ENCODE assay signal across 11 mouse cellular contexts in the genomic region with DNA sequence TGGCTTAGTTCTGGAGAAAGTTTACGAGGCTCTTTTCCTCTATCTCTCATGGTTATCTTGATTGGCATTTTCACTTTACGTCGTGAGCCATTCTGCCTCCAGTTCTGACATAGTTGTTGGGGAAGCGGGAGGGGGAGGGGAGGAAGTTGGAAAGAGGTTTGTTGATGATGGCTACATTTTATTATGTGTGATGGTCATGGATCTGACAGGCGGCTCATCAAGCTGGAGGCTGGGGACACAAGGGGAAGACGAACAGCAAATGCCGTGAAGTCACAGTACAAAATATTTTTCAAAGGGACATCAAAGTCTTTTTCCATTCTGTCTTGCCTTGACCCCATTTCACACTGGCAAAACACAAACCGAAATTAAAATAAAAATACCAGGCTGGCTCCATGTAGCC.
DNase-seq lines count a peak whose midpoint lies in the region; ATAC-seq and TF ChIP-seq lines count a peak whose summit lies in the region.
"Had no signal": no experiment of that assay in that cellular context is flagged by ENCODE, and none has a peak within 500 bp of the region (broad histone marks: within the 10 kb centered on the region; RNA-seq: fewer than 3 reads in every experiment).

No protein-coding gene starts in this region.

- no peak for TF ChIP-seq CTCF in lung, embryonic 14.5 days (IDR thresholded peaks at IDR 0.05; ENCODE audit: low read depth)
- TF ChIP-seq CTCF in lung, adult 2 months (IDR thresholded peaks at IDR 0.05; ENCODE audit: insufficient read depth, low read length), result no peak

- no peak overlapping the region for H3K4me3 ChIP-seq in lung, embryonic 14.5 days (ENCODE audit: low read depth, low read length)
- no peak overlapping the region for H3K4me3 ChIP-seq in lung, adult 2 months (replicated peaks; ENCODE audit: extremely low read depth, low read depth, low read length)
- no peak overlapping the region for H3K4me3 ChIP-seq in limb, embryonic 15.5 days
- no peak overlapping the region for H3K4me3 ChIP-seq in stomach, embryonic 16.5 days (replicated peaks; ENCODE audit: low read length)
- no peak overlapping the region for H3K4me3 ChIP-seq in midbrain, embryonic 15.5 days

- peak; percentile 73 to 87 for DNase-seq in adrenal gland, adult (ENCODE audit: inconsistent age in 2 of 2, low spot score in 1 of 2)
- DNase-seq in adrenal gland, adult 18-20 months (ENCODE audit: low spot score in 2 of 2), result no peak
- DNase-seq in lung, embryonic 14.5 days, result peak; percentile 86
- no peak for DNase-seq in lung, adult 2 months
- DNase-seq: cerebellum, adult 11-12 months had no signal

- H3K4me2 ChIP-seq in lung, embryonic 14.5 days, result peak overlapping the region; percentile 24; the same call in 1 of the 2 replicates
- H3K4me2 ChIP-seq in limb, embryonic 15.5 days, result no peak overlapping the region
- H3K4me2 ChIP-seq in stomach, embryonic 16.5 days (ENCODE audit: low read depth, low read length), result no peak overlapping the region
- H3K4me2 ChIP-seq in midbrain, embryonic 15.5 days, result no peak overlapping the region

- 26% methylated on average over 8 of the region's 8 CpGs for WGBS in lung, embryonic 14.5 days
- 46% methylated on average over 8 of the region's 8 CpGs for WGBS in lung, adult 2 months
- WGBS in limb, embryonic 15.5 days, result 22% methylated on average over 8 of the region's 8 CpGs
- WGBS in stomach, embryonic 16.5 days, result 45% methylated on average over 8 of the region's 8 CpGs
- WGBS in midbrain, embryonic 15.5 days, result 65% methylated on average over 8 of the region's 8 CpGs

- peak; percentile 60 for ATAC-seq in lung, embryonic 14.5 days (ENCODE audit: insufficient read depth)
- no peak for ATAC-seq in limb, embryonic 15.5 days (ENCODE audit: insufficient number of reproducible peaks, low FRiP score, low TSS enrichment, low read depth)
- ATAC-seq in stomach, embryonic 16.5 days (ENCODE audit: insufficient read depth, low FRiP score), result no peak
- ATAC-seq in megakaryocyte progenitor cell, adult 5-6 weeks (replicated peaks; ENCODE audit: poor library complexity), result no peak
- no peak for ATAC-seq in midbrain, embryonic 15.5 days (replicated peaks)
- ATAC-seq: hindbrain, embryonic 16.5 days; Patski had no signal

- no peak overlapping the region for H3K9ac ChIP-seq in lung, embryonic 14.5 days
- no peak overlapping the region for H3K9ac ChIP-seq in limb, embryonic 15.5 days
- no peak overlapping the region for H3K9ac ChIP-seq in stomach, embryonic 16.5 days (ENCODE audit: low read length)
- H3K9ac ChIP-seq in midbrain, embryonic 15.5 days, result no peak overlapping the region

- H3K27ac ChIP-seq in lung, embryonic 14.5 days (ENCODE audit: low read depth), result peak overlapping the region; percentile 19
- peak overlapping the region; percentile 86 for H3K27ac ChIP-seq in limb, embryonic 15.5 days
- H3K27ac ChIP-seq in stomach, embryonic 16.5 days (ENCODE audit: low read length), result peak overlapping the region; percentile 86
- no peak overlapping the region for H3K27ac ChIP-seq in midbrain, embryonic 15.5 days

- no peak for TF ChIP-seq POLR2A in lung, adult 2 months (IDR thresholded peaks at IDR 0.05; ENCODE audit: borderline replicate concordance, extremely low read depth, low read depth, low read length)

- no peaks in the 10 kb centered on the region for H3K27me3 ChIP-seq in lung, embryonic 14.5 days (ENCODE audit: insufficient read depth, low read length)
- H3K27me3 ChIP-seq in limb, embryonic 15.5 days, result no peaks in the 10 kb centered on the region
- H3K27me3 ChIP-seq in stomach, embryonic 16.5 days (ENCODE audit: control insufficient read depth, insufficient read depth, low read length), result no peaks in the 10 kb centered on the region
- H3K27me3 ChIP-seq in midbrain, embryonic 15.5 days (replicated peaks), result 0 out of 2 replicates have a peak, but pooled peaks cover 6% of the 10 kb centered on the region
- H3K27me3 ChIP-seq: Patski had no signal

- no peaks in the 10 kb centered on the region for H3K9me3 ChIP-seq in lung, embryonic 14.5 days (ENCODE audit: low read depth, low read length)
- H3K9me3 ChIP-seq in limb, embryonic 15.5 days, result no peaks in the 10 kb centered on the region
- no peaks in the 10 kb centered on the region for H3K9me3 ChIP-seq in stomach, embryonic 16.5 days (replicated peaks; ENCODE audit: control insufficient read depth, low read length)
- H3K9me3 ChIP-seq in midbrain, embryonic 15.5 days, result no peaks in the 10 kb centered on the region

- H3K36me3 ChIP-seq in lung, embryonic 14.5 days (ENCODE audit: insufficient read depth), result no peaks in the 10 kb centered on the region
- H3K36me3 ChIP-seq in limb, embryonic 15.5 days, result no peaks in the 10 kb centered on the region
- H3K36me3 ChIP-seq in stomach, embryonic 16.5 days (ENCODE audit: control insufficient read depth, insufficient read depth, low read length), result no peaks in the 10 kb centered on the region
- H3K36me3 ChIP-seq in midbrain, embryonic 15.5 days (replicated peaks), result no peaks in the 10 kb centered on the region

- H3K4me1 ChIP-seq in lung, embryonic 14.5 days (ENCODE audit: insufficient read depth), result peaks cover 8% of the 10 kb centered on the region; the same call in 1 of the 2 replicates
- H3K4me1 ChIP-seq in lung, adult 2 months (ENCODE audit: control insufficient read depth, insufficient read depth, low read length), result 0 out of 2 replicates have a peak, but pooled peaks cover 2% of the 10 kb centered on the region
- H3K4me1 ChIP-seq in limb, embryonic 15.5 days, result peaks cover 17% of the 10 kb centered on the region
- peaks cover 29% of the 10 kb centered on the region for H3K4me1 ChIP-seq in stomach, embryonic 16.5 days (ENCODE audit: control insufficient read depth, insufficient read depth, low read length)
- no peaks in the 10 kb centered on the region for H3K4me1 ChIP-seq in midbrain, embryonic 15.5 days

Comparison
In these comparisons a context has a peak if more than half of its experiments do, and no peak if none do; other contexts are left out.
1. DNase-seq: peak in adrenal gland, adult (2 of 2) and lung, embryonic 14.5 days (single experiment); none in adrenal gland, adult 18-20 months (0 of 2) and lung, adult 2 months (single experiment).